Mouse (Mus musculus) right cerebral cortex, adult 18-20 months (tissue): Measurements from ENCODE around the gene Surf6.
A peak's percentile ranks its signal among the peaks of the same experiment; 100 is the strongest.

Source experiments
- DNase-seq: peaks from one replicate; pipeline ENCODE4 v3.0.0; 2022; ENCODE audit warnings: mixed read lengths

Gene Surf6

GRCm38 (mm10) chr2:26902467-26903220 is at the start of gene Surf6:
TSS of gene Surf6 (minus strand) at chr2:26902879.
- peak; percentile 98 for DNase-seq

- DNase-seq: no peak
Measured at GRCm38 (mm10) chr2:26952193-26952592, 49.5 kb upstream of the Surf6 start.

- no peak for DNase-seq
Measured at GRCm38 (mm10) chr2:26951346-26951905, 48.7 kb upstream of the Surf6 start.

GRCm38 (mm10) chr2:26950411-26950810 is 47.7 kb upstream of the Surf6 start:
- no peak for DNase-seq

- no peak for DNase-seq
Measured at GRCm38 (mm10) chr2:26943253-26943652, 40.6 kb upstream of the Surf6 start.

GRCm38 (mm10) chr2:26941539-26941938 is 38.9 kb upstream of the Surf6 start:
- no peak for DNase-seq

GRCm38 (mm10) chr2:26936425-26936824 is 33.7 kb upstream of the Surf6 start:
- DNase-seq: no peak

GRCm38 (mm10) chr2:26935286-26935685 is 32.6 kb upstream of the Surf6 start:
- no peak for DNase-seq

- peak; percentile 94 for DNase-seq
Measured at GRCm38 (mm10) chr2:26933304-26934055, 30.8 kb upstream of the Surf6 start, which contains the start of the genes Surf4 and Stkld1. TSS of gene Surf4 (minus strand) at chr2:26933928. TSS of gene Stkld1 (plus strand) at chr2:26934047.

- no peak for DNase-seq
Measured at GRCm38 (mm10) chr2:26932473-26933303, 30.0 kb upstream of the Surf6 start.

- peak; percentile 73 for DNase-seq
Measured at GRCm38 (mm10) chr2:26930390-26930789, 27.7 kb upstream of the Surf6 start.

- no peak for DNase-seq
Measured at GRCm38 (mm10) chr2:26927745-26928476, 25.2 kb upstream of the Surf6 start.

- no peak for DNase-seq
Measured at GRCm38 (mm10) chr2:26921784-26922183, 19.1 kb upstream of the Surf6 start.

GRCm38 (mm10) chr2:26920190-26920855 is 17.6 kb upstream of the Surf6 start:
- DNase-seq: no peak

- no peak for DNase-seq
Measured at GRCm38 (mm10) chr2:26919684-26920083, 17.0 kb upstream of the Surf6 start.

- DNase-seq: no peak
Measured at GRCm38 (mm10) chr2:26916738-26917137, 14.1 kb upstream of the Surf6 start.

- DNase-seq: peak; percentile 90
Measured at GRCm38 (mm10) chr2:26915927-26916728, 13.4 kb upstream of the Surf6 start, which contains the start of the genes Surf2 and Surf1. TSS of gene Surf2 (plus strand) at chr2:26916367. TSS of gene Surf1 (minus strand) at chr2:26916530.

- no peak for DNase-seq
Measured at GRCm38 (mm10) chr2:26914148-26914941, 11.7 kb upstream of the Surf6 start.

- DNase-seq: no peak
Measured at GRCm38 (mm10) chr2:26913416-26914147, 10.9 kb upstream of the Surf6 start.
